Mouse (Mus musculus) bone marrow macrophage, adult 2 months (primary cell): ENCODE measurements around the gene Agps.

Experiments used
- CTCF ChIP-seq: IDR thresholded peaks from 2 replicates; pipeline ENCODE4 v1.5.1; 2012; ENCODE audit warnings: low read depth, mild to moderate bottlenecking, low read length, moderate library complexity
- POLR2A ChIP-seq: IDR thresholded peaks from 2 replicates; pipeline ENCODE4 v1.6.1; 2012; ENCODE audit warnings: mild to moderate bottlenecking, low read depth, low read length, borderline replicate concordance

GRCm38 (mm10) chr2:75806891-75807290 is 25.1 kb upstream of the Agps start:
- TF ChIP-seq CTCF: no peak
- TF ChIP-seq POLR2A: no peak
